Mouse (Mus musculus) adrenal gland, adult 8-10 months (tissue): ENCODE results near the gene Hist1h3g. TPM values are rescaled to one million over a fixed set of nuclear protein-coding genes. Genes with fewer than 3 reads are reported as not detected.

ENCODE experiments used
- DNase-seq: peaks from one replicate; pipeline ENCODE4 v3.0.0; 2022
- total RNA-seq, 4 experiments: library from RNA; stranded (reverse); gene quantifications; 2 replicates each; pipeline ENCODE4 v1.2.4; 2022

The Hist1h3g gene
- total RNA-seq, 4 experiments from 2014 or later: 3.2 to 5.6 (median 4.7) TPM

DNA sequence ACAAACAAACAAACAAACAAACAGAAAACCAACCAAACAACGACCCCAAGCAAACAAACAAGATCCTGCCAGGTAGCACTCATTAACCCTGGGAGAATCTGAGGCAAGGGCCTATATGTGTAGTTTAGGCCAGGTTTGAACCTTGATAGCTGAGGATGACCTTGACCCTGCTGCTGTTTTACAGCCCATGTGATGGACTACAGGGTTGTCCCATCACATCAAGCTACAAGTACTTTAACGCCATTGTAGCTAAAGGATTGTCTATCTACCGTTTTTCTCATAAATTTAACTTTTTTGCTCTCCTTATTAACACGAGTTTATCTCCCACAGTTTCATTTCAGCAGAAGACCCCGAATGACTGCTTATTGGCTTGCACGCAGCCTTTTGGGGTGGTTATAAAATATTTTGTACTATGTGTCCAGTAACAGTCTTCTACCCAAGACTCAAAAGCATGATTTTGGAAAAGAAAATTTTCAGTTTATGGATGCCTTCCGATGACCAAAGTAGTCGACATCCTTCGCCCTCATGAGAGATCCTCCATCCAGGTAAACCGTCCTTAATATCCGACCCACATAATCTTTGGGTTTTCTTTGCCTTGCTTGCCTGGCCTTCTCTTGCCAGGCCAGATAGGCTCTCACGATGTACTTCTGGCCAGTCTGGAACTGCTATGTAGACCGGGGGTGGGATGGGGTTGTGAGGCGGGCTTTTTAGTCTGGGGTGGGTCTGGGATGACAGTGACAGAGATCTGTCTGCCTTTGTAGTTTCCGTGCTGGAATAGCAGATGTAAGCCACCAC lies 19.2 kb upstream of the Hist1h3g start:
- DNase-seq: no peak

DNA sequence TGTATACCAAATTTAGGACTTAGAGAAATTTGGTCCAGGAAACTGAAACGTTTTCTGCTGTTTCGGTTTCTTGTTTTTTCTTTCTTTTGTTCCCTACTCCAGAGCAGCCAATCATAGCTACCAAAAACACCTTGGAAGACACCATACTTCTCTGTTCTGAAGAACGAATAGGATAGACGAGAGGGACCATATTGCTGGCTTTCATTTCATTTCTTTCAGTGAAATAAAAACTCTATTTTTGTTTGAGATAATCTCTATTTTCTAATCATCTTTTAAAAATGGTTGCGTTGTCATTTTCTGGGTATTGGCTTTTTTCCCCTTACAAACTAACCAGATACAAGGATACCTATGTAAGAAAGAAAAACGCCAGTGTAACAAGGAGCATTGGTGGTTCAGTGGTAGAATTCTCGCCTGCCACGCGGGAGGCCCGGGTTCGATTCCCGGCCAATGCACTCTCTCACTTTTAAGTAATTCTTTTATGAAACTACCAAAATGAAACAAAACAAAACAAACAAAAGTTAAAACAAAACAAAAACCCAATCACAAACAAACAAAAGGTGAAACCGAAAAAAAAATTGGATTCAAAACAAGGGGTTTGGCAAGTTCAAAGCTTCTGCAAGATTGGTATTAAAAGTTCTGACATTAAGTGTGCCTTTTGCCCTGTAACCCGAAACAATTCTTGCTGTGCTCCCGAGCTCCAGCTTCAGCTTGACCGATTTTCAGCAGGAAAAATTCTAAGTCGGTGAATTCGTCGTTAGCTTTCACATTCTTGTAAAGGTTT lies 18.2 kb upstream of the Hist1h3g start:
- DNase-seq: peak; percentile 48

DNA sequence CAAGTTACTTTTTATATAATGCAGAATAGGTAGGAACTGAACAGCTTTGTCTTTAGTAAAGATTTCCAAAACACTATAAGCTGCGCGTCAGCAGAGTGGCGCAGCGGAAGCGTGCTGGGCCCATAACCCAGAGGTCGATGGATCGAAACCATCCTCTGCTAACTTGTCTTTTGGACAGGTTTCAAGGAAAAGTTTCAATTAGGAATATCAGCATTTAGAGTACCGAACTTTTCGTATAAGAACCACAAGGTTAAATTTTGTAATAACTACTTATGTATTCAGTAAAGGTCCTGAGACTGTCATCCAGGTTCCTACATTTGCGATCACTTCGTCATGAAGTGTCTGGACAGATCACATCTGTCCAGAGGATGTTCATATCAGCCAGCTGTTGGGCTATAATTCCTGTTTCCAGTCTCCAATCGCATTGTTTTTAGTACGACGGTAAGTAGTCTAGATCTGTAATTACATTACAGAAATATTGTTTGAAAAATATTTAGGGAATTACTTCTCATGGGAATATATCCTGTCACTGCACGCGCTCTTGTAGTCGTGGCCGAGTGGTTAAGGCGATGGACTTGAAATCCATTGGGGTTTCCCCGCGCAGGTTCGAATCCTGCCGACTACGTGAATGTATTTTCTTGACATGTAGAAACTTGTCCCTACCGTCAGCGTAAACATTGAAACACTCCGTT lies 17.5 kb upstream of the Hist1h3g start:
- peak; percentile 86 for DNase-seq

DNA sequence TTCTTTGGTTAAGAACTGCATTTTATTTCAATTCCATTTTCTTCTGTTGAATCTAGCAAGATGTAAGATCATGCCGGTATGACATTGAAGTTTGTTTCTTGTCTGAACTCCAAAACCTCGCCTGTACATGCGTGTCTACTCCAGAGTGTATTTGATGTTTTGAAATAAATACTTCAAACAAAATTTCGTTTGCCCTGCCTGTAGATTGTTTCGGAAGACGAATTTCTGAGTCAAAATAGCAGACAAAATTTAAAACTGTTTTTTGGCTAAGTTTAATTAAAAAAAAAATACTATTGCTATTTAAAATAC lies 17.0 kb upstream of the Hist1h3g start:
- no peak for DNase-seq

DNA sequence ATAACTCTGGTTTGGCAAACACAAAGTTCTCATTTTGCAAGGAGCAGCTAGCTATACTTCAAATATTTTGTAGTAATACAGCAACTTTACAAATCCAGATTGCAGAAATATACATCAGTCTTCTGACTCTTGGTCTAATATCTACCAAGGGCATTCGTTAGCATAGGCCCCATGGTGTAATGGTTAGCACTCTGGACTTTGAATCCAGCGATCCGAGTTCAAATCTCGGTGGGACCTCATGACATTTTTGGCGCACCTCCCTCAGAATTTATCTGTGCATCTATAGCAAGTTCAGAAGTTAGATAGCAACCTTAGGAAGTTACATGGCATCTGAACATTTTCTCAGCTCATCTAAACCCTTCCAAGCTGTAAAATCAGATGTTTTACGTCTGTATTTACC lies 16.3 kb upstream of the Hist1h3g start:
- peak; percentile 70 for DNase-seq

- peak; percentile 77 for DNase-seq
Measured at GRCm38 (mm10) chr13:23519416-23519815, 15.8 kb upstream of the Hist1h3g start.

GRCm38 (mm10) chr13:23521703-23522102 lies 13.5 kb upstream of the Hist1h3g start:
- peak; percentile 77 for DNase-seq

DNA sequence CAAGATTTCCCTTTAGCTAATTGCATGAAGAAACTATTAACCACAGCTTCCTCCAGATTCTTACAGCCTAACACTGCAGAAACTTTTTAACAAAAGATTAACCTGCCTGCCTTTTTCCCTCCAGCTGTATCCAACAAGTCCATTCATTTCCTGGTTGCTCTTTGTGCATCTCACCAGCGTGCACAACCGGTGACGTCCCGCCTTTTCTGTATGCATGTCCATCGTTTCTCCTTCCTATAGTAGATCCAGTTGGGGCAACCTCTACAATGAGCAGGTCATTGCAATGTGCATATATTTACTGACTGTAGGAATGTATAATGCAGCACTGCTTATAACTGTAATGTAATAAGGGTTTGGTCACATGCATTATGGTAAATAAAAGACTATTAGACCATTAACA lies 11.2 kb upstream of the Hist1h3g start:
- DNase-seq: no peak

DNA sequence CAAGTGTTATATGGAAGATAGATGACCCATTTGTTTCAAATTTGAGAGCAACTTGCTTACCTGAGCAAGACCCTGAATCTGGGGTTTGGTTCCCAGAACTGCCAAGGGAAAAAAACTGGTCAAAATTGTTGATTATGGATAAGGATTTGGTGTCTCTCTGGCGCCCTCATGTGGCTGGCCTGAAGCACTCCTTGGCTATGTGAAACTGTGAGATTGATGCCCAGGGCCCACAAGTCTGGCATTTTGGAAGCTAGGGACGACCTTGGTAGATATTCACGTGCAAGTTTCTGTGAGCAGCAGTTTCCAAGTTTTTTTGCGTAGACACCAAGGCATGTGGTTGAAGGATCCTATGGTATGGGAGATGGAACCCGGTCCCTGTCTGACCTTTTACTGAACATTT lies 10.6 kb upstream of the Hist1h3g start:
- peak; percentile 66 for DNase-seq

GRCm38 (mm10) chr13:23525901-23526300 lies 9.3 kb upstream of the Hist1h3g start:
- DNase-seq: no peak

- DNase-seq: peak; percentile 88
Measured at GRCm38 (mm10) chr13:23526312-23526711, 8.9 kb upstream of the Hist1h3g start.

- DNase-seq: no peak
Measured at GRCm38 (mm10) chr13:23529005-23529404, 6.2 kb upstream of the Hist1h3g start.

- DNase-seq: no peak
Measured at GRCm38 (mm10) chr13:23529480-23530165, 5.6 kb upstream of the Hist1h3g start.

GRCm38 (mm10) chr13:23530181-23530900 lies 4.9 kb upstream of the Hist1h3g start:
- DNase-seq: peak; percentile 52

- DNase-seq: peak; percentile 97
Measured at GRCm38 (mm10) chr13:23530901-23531875, 4.0 kb upstream of the Hist1h3g start, which contains the start of gene Hist1h4h. TSS of gene Hist1h4h (plus strand) at chr13:23531050.

DNA sequence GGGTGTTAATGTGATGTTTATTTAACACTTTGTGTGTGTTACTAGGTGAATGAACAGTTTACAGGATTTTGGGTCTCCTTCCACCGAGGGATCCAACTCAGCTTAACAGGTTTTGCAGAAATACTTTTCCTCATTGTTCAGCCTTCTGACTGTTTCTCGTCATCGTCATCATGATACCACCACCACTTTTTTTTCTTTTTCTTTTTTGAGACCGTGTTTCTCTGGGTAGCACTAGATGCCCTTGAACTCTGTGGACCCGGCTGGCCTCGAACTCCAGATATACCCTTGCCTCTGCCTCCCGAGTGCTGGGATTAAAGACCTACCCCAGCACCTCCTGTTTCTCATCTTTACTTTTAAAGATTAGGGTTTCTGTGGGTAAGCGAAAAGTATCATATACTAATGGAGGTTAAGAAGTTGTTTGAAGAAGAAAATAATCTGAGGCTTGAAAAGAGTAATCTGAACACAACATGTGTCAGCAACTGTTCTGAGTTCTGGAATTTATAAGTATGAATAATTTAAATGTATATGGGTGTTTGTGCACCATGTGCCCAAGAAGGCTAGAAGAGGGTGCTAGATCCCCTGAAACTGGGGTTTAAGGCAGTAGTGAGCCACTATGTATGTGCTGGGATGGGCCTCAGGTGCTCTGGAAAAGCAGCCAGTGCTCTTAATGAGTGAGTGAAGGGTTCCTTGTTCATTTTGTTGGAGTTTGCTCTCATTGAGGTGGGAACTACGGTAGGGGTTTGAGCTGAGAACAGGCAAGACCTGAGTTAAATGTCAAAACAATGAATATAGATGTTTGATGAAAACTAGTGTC lies 2.8 kb upstream of the Hist1h3g start:
- DNase-seq: no peak

DNA sequence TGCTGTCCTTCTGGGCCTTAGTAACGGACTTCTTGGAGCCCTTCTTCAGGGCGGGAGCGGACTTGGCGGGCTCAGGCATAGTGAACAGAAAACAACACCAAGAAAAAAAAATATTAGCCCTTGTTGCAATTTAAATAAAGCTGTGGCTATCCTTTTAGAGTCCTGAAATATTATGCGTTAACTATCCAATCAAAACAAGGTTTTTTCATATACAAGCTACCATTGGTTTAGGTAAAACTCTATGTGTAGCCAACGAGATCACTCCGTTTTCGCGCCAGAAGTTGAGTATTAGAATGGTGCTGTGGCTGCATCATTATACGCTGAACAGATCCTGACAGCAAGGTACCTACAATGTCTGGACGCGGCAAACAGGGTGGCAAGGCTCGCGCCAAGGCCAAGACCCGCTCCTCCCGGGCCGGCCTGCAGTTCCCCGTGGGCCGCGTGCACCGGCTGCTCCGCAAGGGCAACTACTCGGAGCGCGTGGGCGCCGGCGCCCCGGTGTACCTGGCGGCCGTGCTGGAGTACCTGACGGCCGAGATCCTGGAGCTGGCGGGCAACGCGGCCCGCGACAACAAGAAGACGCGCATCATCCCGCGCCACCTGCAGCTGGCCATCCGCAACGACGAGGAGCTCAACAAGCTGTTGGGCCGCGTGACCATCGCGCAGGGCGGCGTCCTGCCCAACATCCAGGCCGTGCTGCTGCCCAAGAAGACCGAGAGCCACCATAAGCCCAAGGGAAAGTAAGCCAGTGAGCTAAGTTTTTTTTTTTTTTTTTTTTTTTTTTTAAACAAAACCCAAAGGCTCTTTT lies 1.5 kb upstream of the Hist1h3g start, which contains the start of gene Hist1h2af:
Gene Hist1h2af (plus strand): TSS at position 347 of the 808 bp plus-strand sequence.
- peak; percentile 59 for DNase-seq

- no peak for DNase-seq
Measured at GRCm38 (mm10) chr13:23534368-23535131, 672 bp upstream of the Hist1h3g start.
